Mouse (Mus musculus) brain, embryonic 14.5 days (tissue): ENCODE data around the gene Ptgs1. TPM values are rescaled to one million over a fixed set of nuclear protein-coding genes. Genes with fewer than 3 reads are reported as not detected.
A peak's percentile ranks its signal among the peaks of the same experiment; 100 is the strongest.

Experiments used
- DNase-seq: peaks from one replicate; pipeline ENCODE4 v3.0.0-alpha.2; 2011; ENCODE audit warnings: low read depth
- CTCF ChIP-seq: fragments of 200-500 bp; IDR thresholded peaks from 2 replicates; pipeline ENCODE4 v1.5.1; 2012; ENCODE audit warnings: inconsistent platforms, mild to moderate bottlenecking, moderate library complexity, borderline replicate concordance; ENCODE audit not compliant: insufficient read depth, insufficient read length; ENCODE audit errors: extremely low read depth
- POLR2A ChIP-seq: fragments of 200-500 bp; IDR thresholded peaks from 2 replicates; pipeline ENCODE4 v1.6.1; 2012; ENCODE audit warnings: mild to moderate bottlenecking, inconsistent platforms, borderline replicate concordance; ENCODE audit not compliant: poor library complexity, insufficient read depth, insufficient read length, severe bottlenecking; ENCODE audit errors: extremely low read depth
- polyA plus RNA-seq: library from polyadenylated mRNA; depleted of rRNA; stranded (reverse); fragments of >200 nt; gene quantifications from 2 replicates; pipeline ENCODE4 v1.2.3, GENCODE M21; 2012

The Ptgs1 gene
- polyA plus RNA-seq, 1 experiment = 3.0 TPM

DNA sequence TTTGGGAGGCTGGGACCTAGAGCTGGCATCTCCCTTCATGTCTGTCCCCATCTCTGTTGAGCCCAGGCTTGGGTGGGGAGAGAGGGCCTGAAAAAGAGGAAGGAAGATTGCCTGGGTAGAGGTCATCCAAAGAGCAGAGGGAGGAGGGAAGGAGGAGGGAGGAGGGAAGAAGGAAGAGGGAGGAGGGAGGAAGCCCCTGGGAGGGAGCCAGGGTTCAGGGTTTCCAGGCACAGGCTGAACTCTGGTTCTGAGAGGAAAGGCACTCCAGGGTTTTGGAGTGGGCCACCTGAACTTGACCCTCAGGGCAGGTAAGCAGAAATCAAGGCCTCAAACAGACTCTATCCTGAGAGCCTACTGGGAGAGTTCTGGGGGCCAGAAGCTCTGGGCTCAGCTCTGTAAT is 13.7 kb upstream of the Ptgs1 start:
- TF ChIP-seq POLR2A (no peak), CTCF (no peak)
- DNase-seq = no peak

DNA sequence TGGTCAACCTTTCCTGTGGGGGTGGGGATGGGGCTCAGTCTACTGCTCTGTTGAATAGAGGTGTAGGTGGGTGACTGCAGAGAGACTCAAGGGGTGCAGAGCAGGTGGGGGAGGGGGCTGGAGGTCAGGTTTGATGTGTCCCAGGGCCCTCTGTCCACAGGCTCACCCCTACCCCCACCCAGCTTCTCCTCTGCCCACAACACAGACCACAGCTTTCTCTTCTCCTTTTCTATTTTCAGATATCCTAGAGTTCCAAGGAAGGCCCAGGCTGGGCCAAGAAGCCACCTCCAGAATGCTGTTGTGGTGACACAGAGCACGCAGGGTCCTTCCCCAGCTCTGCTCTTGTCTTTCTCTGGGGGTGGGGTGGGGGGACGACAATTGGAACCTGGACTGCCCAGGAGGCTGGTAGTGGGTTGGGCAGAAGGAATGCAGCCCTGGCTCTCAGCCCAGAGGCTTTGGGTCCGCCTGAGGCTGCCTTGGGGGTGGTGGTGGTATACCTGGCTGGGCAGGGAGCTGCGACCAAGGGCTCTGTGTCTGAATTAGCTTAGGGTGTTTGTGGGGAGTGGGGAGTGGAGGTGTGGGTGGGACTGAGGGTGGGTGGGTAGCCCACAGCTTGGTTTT is 13.2 kb upstream of the Ptgs1 start:
- DNase-seq = no peak

GRCm38 (mm10) chr2:36217692-36218233 is 12.5 kb upstream of the Ptgs1 start:
- no peak for DNase-seq

More for the DNA sequence above, 13.2 kb upstream of the Ptgs1 start:
- TF ChIP-seq CTCF (no peak), POLR2A (no peak)

GRCm38 (mm10) chr2:36220106-36220505 is 10.1 kb upstream of the Ptgs1 start:
- DNase-seq = no peak
- TF ChIP-seq CTCF (no peak), POLR2A (no peak)

More at GRCm38 (mm10) chr2:36217692-36218233, 12.5 kb upstream of the Ptgs1 start:
- TF ChIP-seq CTCF (no peak), POLR2A (no peak)

GRCm38 (mm10) chr2:36220891-36221290 is 9.3 kb upstream of the Ptgs1 start:
- no peak for TF ChIP-seq CTCF
- DNase-seq = no peak

GRCm38 (mm10) chr2:36222168-36222848 is 7.9 kb upstream of the Ptgs1 start:
- no peak for DNase-seq
- TF ChIP-seq CTCF = no peak
- TF ChIP-seq POLR2A = no peak

GRCm38 (mm10) chr2:36223436-36223835 is 6.8 kb upstream of the Ptgs1 start:
- no peak for TF ChIP-seq POLR2A
- TF ChIP-seq CTCF = no peak
- DNase-seq = no peak

DNA sequence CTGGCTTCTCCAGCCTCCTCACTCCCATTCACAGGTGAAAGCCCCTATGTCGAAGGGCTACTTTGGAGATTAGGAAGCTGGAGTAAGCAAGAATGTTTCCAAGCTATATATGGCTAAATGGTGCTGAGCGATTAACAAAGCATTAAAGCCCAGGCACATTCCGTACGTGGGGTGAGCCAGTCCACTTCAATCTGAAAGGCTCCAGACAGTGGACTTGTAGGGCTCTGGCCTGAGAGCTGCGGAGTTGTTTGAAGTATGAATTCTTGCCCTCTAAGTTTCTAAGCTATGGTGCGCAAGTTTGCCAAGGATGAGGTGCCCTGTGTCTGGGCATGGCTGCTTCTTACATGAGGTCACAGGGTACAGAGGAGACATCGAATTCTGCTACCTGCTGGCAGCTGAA is 6.1 kb upstream of the Ptgs1 start:
- no peak for TF ChIP-seq POLR2A
- no peak for TF ChIP-seq CTCF
- DNase-seq = no peak

GRCm38 (mm10) chr2:36224599-36224998 is 5.6 kb upstream of the Ptgs1 start:
- DNase-seq = no peak
- no peak for TF ChIP-seq POLR2A
- no peak for TF ChIP-seq CTCF

GRCm38 (mm10) chr2:36230967-36231366 is 741 bp downstream of the Ptgs1 start:
- DNase-seq = no peak
- TF ChIP-seq POLR2A (no peak), CTCF (no peak)

GRCm38 (mm10) chr2:36234526-36235368 is 4.5 kb downstream of the Ptgs1 start:
- TF ChIP-seq CTCF (no peak), POLR2A (no peak)
- DNase-seq = no peak

DNA sequence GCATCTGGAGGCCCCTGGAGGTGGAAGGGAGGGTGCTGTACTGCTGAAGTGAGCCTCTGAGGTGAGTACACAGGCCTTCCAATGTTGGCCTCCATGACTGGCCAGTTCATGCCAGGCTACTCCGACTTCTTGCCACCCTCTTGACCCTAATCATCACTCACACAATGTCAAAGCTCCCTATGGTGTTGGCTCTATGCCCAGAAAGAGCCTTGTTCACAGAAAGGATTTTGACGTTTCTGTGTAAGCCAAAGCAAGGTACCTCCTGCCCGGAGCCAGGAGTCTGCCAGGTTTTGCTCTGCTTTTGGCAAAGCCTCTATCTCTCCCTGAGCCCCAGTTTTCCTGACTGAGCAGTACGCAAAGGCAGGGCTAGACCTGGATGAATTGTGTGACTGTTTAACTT is 5.7 kb downstream of the Ptgs1 start:
- TF ChIP-seq CTCF (no peak), POLR2A (no peak)
- peak; percentile 65 for DNase-seq
